Mouse (Mus musculus) C3H10T1/2 (cell line): Measurements from ENCODE around the gene Stab2. TPM values are rescaled to one million over a fixed set of nuclear protein-coding genes. Genes with fewer than 3 reads are reported as not detected.

ENCODE experiments used
- polyA plus RNA-seq, 2 experiments: library from polyadenylated mRNA; unstranded; fragments of >200 nt; fragmentation: generic; extraction: Trizol; gene quantifications; one replicate each; pipeline ENCODE4 v1.2.1; 2012; ENCODE audit warnings: missing spikeins in 2 of 2

Gene Stab2
- 1 to 10 TPM in 1 of 2 experiments, under 1 TPM in 1; 0.04 to 2.3 TPM for polyA plus RNA-seq

DNA sequence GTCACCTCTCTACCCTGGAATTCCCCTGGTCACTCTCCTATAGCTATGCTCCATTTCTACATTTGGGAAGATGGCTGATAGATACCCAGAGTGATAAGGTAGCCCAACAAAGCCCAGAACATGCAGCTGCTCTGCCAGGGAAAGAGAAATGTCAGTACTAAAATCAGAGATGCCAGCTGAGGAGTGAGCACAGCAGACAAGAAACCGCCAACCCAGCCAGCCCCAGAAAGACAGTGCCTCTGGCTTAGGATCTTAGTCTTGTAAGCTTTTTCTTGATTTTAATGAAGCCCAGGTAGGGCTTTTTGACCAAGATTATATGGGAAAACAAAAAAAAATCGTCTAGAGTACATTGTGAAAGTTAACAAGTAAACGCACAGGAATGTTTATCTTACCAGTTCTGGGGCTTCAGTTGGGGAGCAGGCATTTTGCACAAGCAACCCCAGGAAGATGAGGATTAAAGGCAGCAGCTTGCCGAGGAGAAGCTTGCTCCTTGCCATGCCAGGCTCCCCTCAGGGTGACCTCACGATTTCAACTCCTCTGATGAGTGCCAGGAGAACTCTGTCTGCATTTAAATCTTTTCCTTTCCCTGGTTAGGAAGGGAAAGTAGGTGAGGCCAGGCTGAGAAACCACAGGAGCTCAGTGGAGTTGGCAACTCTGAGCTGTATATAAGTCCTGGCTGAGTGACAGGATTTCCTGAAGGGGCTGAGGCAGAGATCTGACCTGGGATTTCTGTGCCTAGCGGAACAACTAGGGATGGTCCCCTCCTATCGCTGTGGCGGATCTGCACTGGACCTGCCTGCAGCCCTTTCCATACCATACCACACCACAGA, at the start of gene Stab2:
Stab2 (minus strand) TSS at position 641 of the 830 bp plus-strand sequence.

Other genes with a start within 250 kb of the Stab2 start
- gene Gm49358, start 244.1 kb downstream of the Stab2 start, polyA plus RNA-seq: not detected
- gene Nt5dc3, start 229.0 kb downstream of the Stab2 start, polyA plus RNA-seq: 10 to 100 TPM in 1 of 2 experiments, 1 to 10 TPM in 1; 3.0 to 18.0 TPM
- not detected for gene 1700113H08Rik, start 50.0 kb upstream of the Stab2 start, polyA plus RNA-seq